Mouse (Mus musculus): ENCODE data around the gene Olfr1474. TPM values are rescaled to one million over a fixed set of nuclear protein-coding genes. Genes with fewer than 3 reads are reported as not detected.
"Not testable (repeated sequence)": the region's sequence is repeated elsewhere in the genome, so short reads cannot be mapped to it uniquely, and the experiment has no call there.

Olfr1474 gene
- not detected in 2 replicates for polyA plus RNA-seq (2014; fragmentation: Nextera tagmentation; extraction: Ambion mirVana)

- H3K27ac ChIP-seq (replicated peaks in 1 of 2; ENCODE audit: control insufficient read depth in 1 of 2, insufficient read depth in 1 of 2, low read depth in 2 of 2, low read length in 2 of 2); H3K27me3 ChIP-seq (ENCODE audit: control insufficient read depth, insufficient read depth, low read length); H3K9me3 ChIP-seq (ENCODE audit: control insufficient read depth, low read length); H3K9ac ChIP-seq (ENCODE audit: low read length); H3K4me3 ChIP-seq (ENCODE audit: control insufficient read depth in 1 of 2, insufficient read depth in 1 of 2, low read depth in 1 of 2, low read length in 2 of 2); ATAC-seq (ENCODE audit: insufficient number of reproducible peaks, insufficient read depth, low FRiP score, low read depth); H3K4me2 ChIP-seq (ENCODE audit: low read length); H3K4me1 ChIP-seq (ENCODE audit: control insufficient read depth in 2 of 2, insufficient read depth in 2 of 2, low read length in 2 of 2); H3K36me3 ChIP-seq (ENCODE audit: control insufficient read depth, insufficient read depth, low read length): not testable (repeated sequence)
- 66% methylated on average over 4 of the region's 4 CpGs for WGBS
Measured at GRCm38 (mm10) chr19:13469265-13469664, at the start of gene Olfr1474. Olfr1474 (plus strand) TSS chr19:13469565.

GRCm38 (mm10) chr19:13443109-13443508 lies 26.3 kb upstream of the Olfr1474 start, which contains the start of gene Olfr1471:
Olfr1471 (plus strand) TSS chr19:13443409.
- not testable (repeated sequence) for H3K27me3 ChIP-seq (ENCODE audit: control insufficient read depth, insufficient read depth, low read length); H3K9me3 ChIP-seq (ENCODE audit: control insufficient read depth, low read length); H3K4me1 ChIP-seq (ENCODE audit: control insufficient read depth in 2 of 2, insufficient read depth in 2 of 2, low read length in 2 of 2); H3K4me3 ChIP-seq (ENCODE audit: control insufficient read depth in 1 of 2, insufficient read depth in 1 of 2, low read depth in 1 of 2, low read length in 2 of 2); H3K4me2 ChIP-seq (ENCODE audit: low read length); H3K27ac ChIP-seq (replicated peaks in 1 of 2; ENCODE audit: control insufficient read depth in 1 of 2, insufficient read depth in 1 of 2, low read depth in 2 of 2, low read length in 2 of 2); H3K9ac ChIP-seq (ENCODE audit: low read length); H3K36me3 ChIP-seq (ENCODE audit: control insufficient read depth, insufficient read depth, low read length); ATAC-seq (ENCODE audit: insufficient number of reproducible peaks, insufficient read depth, low FRiP score, low read depth)
- WGBS, result 56% methylated on average over 2 of the region's 2 CpGs

- WGBS, result 61% methylated on average over 1 of the region's 1 CpGs
- Histone ChIP-seq H3K27ac (replicated peaks in 1 of 2; ENCODE audit: control insufficient read depth in 1 of 2, insufficient read depth in 1 of 2, low read depth in 2 of 2, low read length in 2 of 2) (no peak within 1 kb of the TSS), H3K4me3 (ENCODE audit: control insufficient read depth in 1 of 2, insufficient read depth in 1 of 2, low read depth in 1 of 2, low read length in 2 of 2) (no peak within 1 kb of the TSS), H3K4me2 (ENCODE audit: low read length) (no peak within 1 kb of the TSS), H3K27me3 (ENCODE audit: control insufficient read depth, insufficient read depth, low read length) (no peaks in the 10 kb centered on the region), H3K4me1 (ENCODE audit: control insufficient read depth in 2 of 2, insufficient read depth in 2 of 2, low read length in 2 of 2) (no peaks in the 10 kb centered on the region), H3K36me3 (ENCODE audit: control insufficient read depth, insufficient read depth, low read length) (no peaks in the 10 kb centered on the region), H3K9me3 (ENCODE audit: control insufficient read depth, low read length) (peaks cover 8% of the 10 kb centered on the region; the same call in 1 of the 2 replicates), H3K9ac (ENCODE audit: low read length) (no peak within 1 kb of the TSS)
- no peak for ATAC-seq (ENCODE audit: insufficient number of reproducible peaks, insufficient read depth, low FRiP score, low read depth)
Measured at GRCm38 (mm10) chr19:13455986-13456385, 13.4 kb upstream of the Olfr1474 start, which contains the start of gene Olfr1472. Olfr1472 (minus strand) TSS chr19:13456086.

GRCm38 (mm10) chr19:13480096-13480495 lies 10.7 kb downstream of the Olfr1474 start, which contains the start of gene Olfr1475:
Olfr1475 (minus strand) TSS chr19:13480196.
- Histone ChIP-seq H3K4me2 (ENCODE audit: low read length) (no peak within 1 kb of the TSS), H3K9ac (ENCODE audit: low read length) (no peak within 1 kb of the TSS), H3K27me3 (ENCODE audit: control insufficient read depth, insufficient read depth, low read length) (no peaks in the 10 kb centered on the region), H3K4me1 (ENCODE audit: control insufficient read depth in 2 of 2, insufficient read depth in 2 of 2, low read length in 2 of 2) (no peaks in the 10 kb centered on the region), H3K4me3 (ENCODE audit: control insufficient read depth in 1 of 2, insufficient read depth in 1 of 2, low read depth in 1 of 2, low read length in 2 of 2) (no peak within 1 kb of the TSS), H3K36me3 (ENCODE audit: control insufficient read depth, insufficient read depth, low read length) (no peaks in the 10 kb centered on the region), H3K27ac (replicated peaks in 1 of 2; ENCODE audit: control insufficient read depth in 1 of 2, insufficient read depth in 1 of 2, low read depth in 2 of 2, low read length in 2 of 2) (no peak within 1 kb of the TSS), H3K9me3 (ENCODE audit: control insufficient read depth, low read length) (no peaks in the 10 kb centered on the region)
- ATAC-seq (ENCODE audit: insufficient number of reproducible peaks, insufficient read depth, low FRiP score, low read depth), result no peak

- no peak within 1 kb of the TSS for H3K4me3 ChIP-seq (ENCODE audit: control insufficient read depth in 1 of 2, insufficient read depth in 1 of 2, low read depth in 1 of 2, low read length in 2 of 2)
- no peaks in the 10 kb centered on the region for H3K4me1 ChIP-seq (ENCODE audit: control insufficient read depth in 2 of 2, insufficient read depth in 2 of 2, low read length in 2 of 2)
- H3K36me3 ChIP-seq (ENCODE audit: control insufficient read depth, insufficient read depth, low read length), result no peaks in the 10 kb centered on the region
- peaks cover 11% of the 10 kb centered on the region; the same call in 1 of the 2 replicates for H3K9me3 ChIP-seq (ENCODE audit: control insufficient read depth, low read length)
- 57% methylated on average over 3 of the region's 3 CpGs for WGBS
- H3K27me3 ChIP-seq (ENCODE audit: control insufficient read depth, insufficient read depth, low read length), result no peaks in the 10 kb centered on the region
- H3K9ac ChIP-seq (ENCODE audit: low read length), result no peak within 1 kb of the TSS
- no peak within 1 kb of the TSS for H3K27ac ChIP-seq (replicated peaks in 1 of 2; ENCODE audit: control insufficient read depth in 1 of 2, insufficient read depth in 1 of 2, low read depth in 2 of 2, low read length in 2 of 2)
- no peak within 1 kb of the TSS for H3K4me2 ChIP-seq (ENCODE audit: low read length)
- no peak for ATAC-seq (ENCODE audit: insufficient number of reproducible peaks, insufficient read depth, low FRiP score, low read depth)
Measured at GRCm38 (mm10) chr19:13500246-13500645, 30.9 kb downstream of the Olfr1474 start, which contains the start of gene Olfr1477. Olfr1477 (plus strand) TSS chr19:13500546.

Other genes starting within 250 kb of the Olfr1474 start
- gene Olfr1463, start 238.2 kb upstream of the Olfr1474 start, polyA plus RNA-seq (2014; fragmentation: Nextera tagmentation; extraction: Ambion mirVana), result not detected in 2 replicates
- not detected in 2 replicates for gene Olfr1465, start 154.0 kb upstream of the Olfr1474 start, polyA plus RNA-seq (2014; fragmentation: Nextera tagmentation; extraction: Ambion mirVana)
- gene Olfr1466, start 130.7 kb upstream of the Olfr1474 start, polyA plus RNA-seq (2014; fragmentation: Nextera tagmentation; extraction: Ambion mirVana), result not detected in 2 replicates
- gene Olfr1467, start 107.3 kb upstream of the Olfr1474 start, polyA plus RNA-seq (2014; fragmentation: Nextera tagmentation; extraction: Ambion mirVana), result not detected in 2 replicates
- gene Olfr1469, start 61.7 kb upstream of the Olfr1474 start, polyA plus RNA-seq (2014; fragmentation: Nextera tagmentation; extraction: Ambion mirVana), result not detected in 2 replicates
- not detected in 2 replicates for gene Olfr1471, start 26.2 kb upstream of the Olfr1474 start, polyA plus RNA-seq (2014; fragmentation: Nextera tagmentation; extraction: Ambion mirVana)
- not detected in 2 replicates for gene Olfr1472, start 13.5 kb upstream of the Olfr1474 start, polyA plus RNA-seq (2014; fragmentation: Nextera tagmentation; extraction: Ambion mirVana)
- not detected in 2 replicates for gene Olfr1475, start 10.6 kb downstream of the Olfr1474 start, polyA plus RNA-seq (2014; fragmentation: Nextera tagmentation; extraction: Ambion mirVana)
- not detected in 2 replicates for gene Olfr1477, start 31.0 kb downstream of the Olfr1474 start, polyA plus RNA-seq (2014; fragmentation: Nextera tagmentation; extraction: Ambion mirVana)
- gene Olfr1480, start 58.3 kb downstream of the Olfr1474 start, polyA plus RNA-seq (2014; fragmentation: Nextera tagmentation; extraction: Ambion mirVana), result not detected in 2 replicates
- not detected in 2 replicates for gene Olfr1484, start 113.9 kb downstream of the Olfr1474 start, polyA plus RNA-seq (2014; fragmentation: Nextera tagmentation; extraction: Ambion mirVana)
- not detected in 2 replicates for gene Olfr1487, start 147.8 kb downstream of the Olfr1474 start, polyA plus RNA-seq (2014; fragmentation: Nextera tagmentation; extraction: Ambion mirVana)
- not detected in 2 replicates for gene Olfr1489, start 162.1 kb downstream of the Olfr1474 start, polyA plus RNA-seq (2014; fragmentation: Nextera tagmentation; extraction: Ambion mirVana)
- not detected in 2 replicates for gene Olfr1490, start 181.5 kb downstream of the Olfr1474 start, polyA plus RNA-seq (2014; fragmentation: Nextera tagmentation; extraction: Ambion mirVana)
- gene Olfr1491, start 227.7 kb downstream of the Olfr1474 start, polyA plus RNA-seq (2014; fragmentation: Nextera tagmentation; extraction: Ambion mirVana), result not detected in 2 replicates

Measured in heart, embryonic 14.5 days (tissue).